Mouse (Mus musculus) ES-E14 (cell line): Measurements from ENCODE around the gene Il34. TPM values are rescaled to one million over a fixed set of nuclear protein-coding genes. Genes with fewer than 3 reads are reported as not detected.

Experiments used
- DNase-seq: peaks from one replicate; pipeline ENCODE4 v3.0.0-alpha.2; 2013; ENCODE audit warnings: low read depth, low spot score
- H3K27ac ChIP-seq: 2 replicates; pipeline ENCODE4 v1.5.1; 2012; ENCODE audit warnings: low read depth, mild to moderate bottlenecking, low read length, moderate library complexity, mixed read lengths; ENCODE audit not compliant: poor library complexity, insufficient read depth, severe bottlenecking
- H3K36me3 ChIP-seq: 2 replicates; pipeline ENCODE4 v1.6.1; 2012; ENCODE audit warnings: mild to moderate bottlenecking, low read length, moderate library complexity, mixed read lengths; ENCODE audit not compliant: control insufficient read depth, poor library complexity, insufficient read depth, severe bottlenecking
- H3K4me1 ChIP-seq, 2 experiments: fragments of 150-350 bp in 1 of 2; sonication (generic) in 1 of 2; 2 replicates each; pipeline ENCODE4 v1.6.1; 2012; ENCODE audit warnings: low read length in 2 of 2, mild to moderate bottlenecking in 1 of 2, mixed read lengths in 1 of 2; ENCODE audit not compliant: control insufficient read depth in 2 of 2, insufficient read depth in 2 of 2, poor library complexity in 1 of 2
- H3K4me3 ChIP-seq, 2 experiments: fragments of 150-350 bp in 1 of 2; sonication (generic) in 1 of 2; 2 replicates each; pipeline ENCODE4 v1.5.1; 2012; ENCODE audit warnings: low read length in 2 of 2, low read depth in 1 of 2, mild to moderate bottlenecking in 1 of 2, mixed read lengths in 1 of 2; ENCODE audit not compliant: insufficient read depth in 1 of 2, poor library complexity in 1 of 2, severe bottlenecking in 1 of 2
- H3K9ac ChIP-seq: 2 replicates; pipeline ENCODE4 v1.6.1; 2012; ENCODE audit warnings: low read depth, mild to moderate bottlenecking, low read length, mixed read lengths; ENCODE audit not compliant: poor library complexity, insufficient read depth, severe bottlenecking
- H3K9me3 ChIP-seq: fragments of 150-350 bp; sonication (generic); 2 replicates; pipeline ENCODE4 v1.6.1; 2012; ENCODE audit warnings: low read depth, mild to moderate bottlenecking, low read length; ENCODE audit not compliant: control insufficient read depth, insufficient read depth
- CHD2 ChIP-seq: IDR thresholded peaks from 2 replicates; pipeline ENCODE4 v1.6.1; 2014; ENCODE audit warnings: mild to moderate bottlenecking, low read depth, low read length, inconsistent platforms
- HCFC1 ChIP-seq: IDR thresholded peaks from 2 replicates; pipeline ENCODE4 v1.6.1; 2012; ENCODE audit warnings: low read length, inconsistent platforms, borderline replicate concordance; ENCODE audit not compliant: insufficient read depth
- MAFK ChIP-seq: IDR thresholded peaks from 2 replicates; pipeline ENCODE4 v1.6.1; 2014; ENCODE audit warnings: mild to moderate bottlenecking, low read depth, low read length, inconsistent platforms; ENCODE audit not compliant: insufficient read depth
- ZC3H11A ChIP-seq: IDR thresholded peaks from 2 replicates; pipeline ENCODE4 v1.6.1; 2012; ENCODE audit warnings: low read depth, mild to moderate bottlenecking, inconsistent platforms, low read length, borderline replicate concordance
- ZNF384 ChIP-seq: IDR thresholded peaks from 2 replicates; pipeline ENCODE4 v1.6.1; 2012; ENCODE audit warnings: low read depth, low read length, inconsistent platforms
- in situ Hi-C, 2 experiments: fragments of 600-800 bp; cut with MboI; formaldehyde crosslinking; loops; one replicate each; pipeline ENCODE4 v1.15.1; 2025; ENCODE audit warnings: low sequenced_read_pairs in 2 of 2, inconsistent platforms in 1 of 2; ENCODE audit not compliant: unreplicated experiment in 2 of 2
- total RNA-seq: library from RNA; depleted of rRNA; stranded (reverse); fragments of 300-350 nt; gene quantifications from 2 replicates; pipeline ENCODE4 v1.2.3, GENCODE M21; 2012

Gene Il34
- total RNA-seq, 1 experiment, result 4.6 TPM

GRCm38 (mm10) chr8:110749500-110750170 lies 56.1 kb downstream of the Il34 start:
- in situ Hi-C loops, result no loop called here
- Histone ChIP-seq H3K36me3 (no peaks in the 10 kb centered on the region), H3K4me3 (no peak overlapping the region), H3K9me3 (no peaks in the 10 kb centered on the region), H3K27ac (no peak overlapping the region), H3K9ac (no peak overlapping the region), H3K4me1 (peaks cover 0 to 9% of the 10 kb centered on the region in 2 experiments; a peak in 1 of 4 replicates)
- no peak for DNase-seq
- 0 out of 2 replicates have a peak, but pooled peaks have one; percentile 13 for TF ChIP-seq ZNF384
- TF ChIP-seq ZC3H11A, result peak; percentile 95
- TF ChIP-seq MAFK, result no peak
- no peak for TF ChIP-seq CHD2
- TF ChIP-seq HCFC1, result no peak

- Histone ChIP-seq H3K36me3 (no peaks in the 10 kb centered on the region), H3K9ac (no peak overlapping the region), H3K27ac (no peak overlapping the region), H3K4me3 (no peak overlapping the region), H3K4me1 (peaks cover 0 to 2% of the 10 kb centered on the region in 2 experiments; a peak in 1 of 4 replicates), H3K9me3 (no peaks in the 10 kb centered on the region)
- TF ChIP-seq HCFC1, result no peak
- in situ Hi-C loops, result no loop called here
- no peak for DNase-seq
These were observed 59.1 kb downstream of the Il34 start for GRCm38 (mm10) chr8:110746661-110747060.

DNA sequence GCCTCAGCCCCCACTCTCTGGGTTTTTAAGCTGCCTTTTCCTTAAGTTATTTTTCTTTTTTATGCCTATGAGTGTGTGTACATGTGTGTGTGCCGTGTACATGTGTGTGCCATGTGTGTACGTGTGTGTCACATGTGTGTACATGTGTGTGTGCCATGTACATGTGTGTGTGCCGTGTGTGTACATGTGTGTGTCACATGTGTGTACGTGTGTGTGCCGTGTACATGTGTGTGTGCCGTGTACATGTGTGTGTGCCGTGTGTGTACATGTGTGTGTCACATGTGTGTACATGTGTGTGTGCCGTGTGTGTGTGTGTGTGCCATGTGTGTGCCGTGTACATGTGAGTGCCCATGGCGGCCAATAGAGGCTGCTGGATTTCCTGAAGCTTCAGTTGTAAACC lies 60.6 kb downstream of the Il34 start:
- H3K27ac ChIP-seq, result no peak overlapping the region
- H3K9ac ChIP-seq, result no peak overlapping the region
- no peak overlapping the region for H3K4me3 ChIP-seq
- in situ Hi-C loops, result no loop called here
- DNase-seq, result no peak
- TF ChIP-seq MAFK (no peak), HCFC1 (no peak), ZC3H11A (no peak), CHD2 (no peak), ZNF384 (no peak)
- H3K36me3 ChIP-seq, result no peaks in the 10 kb centered on the region
- H3K4me1 ChIP-seq, result no peaks in the 10 kb centered on the region
- no peaks in the 10 kb centered on the region for H3K9me3 ChIP-seq

DNA sequence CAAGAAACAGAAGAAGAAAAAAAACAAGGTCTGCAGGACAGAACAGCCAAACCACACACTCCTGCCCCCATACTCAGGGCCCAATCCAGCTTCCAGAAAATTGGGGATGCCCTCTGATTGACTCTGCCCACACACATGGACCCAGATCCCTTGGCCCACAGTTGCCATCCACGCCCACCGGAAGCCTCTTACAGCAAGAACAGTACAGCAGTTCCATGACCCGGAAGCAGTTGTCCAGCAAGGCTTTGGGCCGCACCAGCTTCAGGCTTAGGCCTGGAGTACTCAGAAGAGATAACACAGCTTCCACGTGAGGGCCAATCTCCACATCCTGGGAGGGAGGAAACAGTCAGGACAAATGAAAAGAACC lies 63.3 kb downstream of the Il34 start:
- DNase-seq, result no peak
- Histone ChIP-seq H3K4me3 (peak overlapping the region; percentile 4 to 34; a peak in 2 of 4 replicates), H3K27ac (no peak overlapping the region), H3K36me3 (no peaks in the 10 kb centered on the region), H3K9me3 (no peaks in the 10 kb centered on the region), H3K9ac (peak overlapping the region; percentile 1; the same call in 1 of the 2 replicates), H3K4me1 (peaks cover 0 to 6% of the 10 kb centered on the region in 2 experiments; a peak in 1 of 4 replicates)
- in situ Hi-C loops, result no loop called here
- TF ChIP-seq CHD2 (no peak), MAFK (no peak), ZC3H11A (no peak)
